Mouse (Mus musculus) frontal cortex, adult (tissue): ENCODE measurements around the gene Map3k20.

ENCODE experiments used
- ATAC-seq: cut with Nextera tagmentation; 2 replicates; pipeline ENCODE4 v1.9.2; 2017; ENCODE audit warnings: mild to moderate bottlenecking, moderate library complexity, mixed read lengths; ENCODE audit not compliant: low TSS enrichment

The Map3k20 gene

GRCm38 (mm10) chr2:72420561-72420960 is 135.1 kb downstream of the Map3k20 start:
- ATAC-seq, result no peak

- no peak for ATAC-seq
These were observed 139.2 kb downstream of the Map3k20 start for GRCm38 (mm10) chr2:72424656-72425055.

GRCm38 (mm10) chr2:72426776-72427175 is 141.3 kb downstream of the Map3k20 start:
- peak; percentile 62 for ATAC-seq

DNA sequence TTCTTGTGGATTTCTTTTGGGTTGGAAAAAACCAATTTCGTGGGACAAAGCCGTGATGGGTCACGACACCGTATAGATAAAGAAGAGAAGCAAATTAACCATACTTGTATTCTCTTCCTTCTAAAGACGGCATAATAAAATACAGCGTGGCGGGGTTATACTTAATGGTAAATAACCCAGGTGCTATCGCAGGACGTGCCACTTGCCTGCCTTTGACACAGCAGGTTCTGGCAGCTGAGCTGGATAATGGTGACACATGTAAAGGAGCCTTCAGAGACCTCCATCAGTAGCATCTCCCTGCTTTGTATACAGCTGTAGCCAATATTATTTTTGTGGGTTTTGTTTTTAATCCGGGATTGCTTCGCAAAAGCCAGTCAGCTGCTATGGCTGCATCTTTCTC is 141.9 kb downstream of the Map3k20 start:
- peak; percentile 4; the same call in 1 of the 2 replicates for ATAC-seq

GRCm38 (mm10) chr2:72438941-72439533 is 153.6 kb downstream of the Map3k20 start:
- ATAC-seq, result no peak

- ATAC-seq, result peak; percentile 27; the same call in 1 of the 2 replicates
These were observed 155.6 kb downstream of the Map3k20 start for GRCm38 (mm10) chr2:72441010-72441409.

DNA sequence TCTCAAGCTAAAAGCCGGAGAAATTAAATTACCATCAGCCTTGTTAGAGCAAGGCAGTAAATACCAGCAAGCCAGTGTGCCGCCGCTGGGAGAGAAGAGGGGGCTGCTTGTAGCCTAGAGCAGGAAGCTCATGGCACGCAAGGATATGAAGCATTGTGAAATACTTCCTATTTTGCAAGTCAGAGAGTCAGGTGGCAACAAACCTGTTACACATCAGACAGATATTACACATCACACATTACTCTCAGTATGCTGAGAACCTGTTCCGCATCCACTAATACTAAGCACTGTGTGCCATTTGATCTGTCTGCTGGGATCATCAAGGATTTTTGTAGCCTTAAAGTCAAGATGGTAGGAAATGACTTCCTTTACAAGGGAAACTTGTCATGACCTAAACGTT is 157.4 kb downstream of the Map3k20 start:
- ATAC-seq, result no peak

DNA sequence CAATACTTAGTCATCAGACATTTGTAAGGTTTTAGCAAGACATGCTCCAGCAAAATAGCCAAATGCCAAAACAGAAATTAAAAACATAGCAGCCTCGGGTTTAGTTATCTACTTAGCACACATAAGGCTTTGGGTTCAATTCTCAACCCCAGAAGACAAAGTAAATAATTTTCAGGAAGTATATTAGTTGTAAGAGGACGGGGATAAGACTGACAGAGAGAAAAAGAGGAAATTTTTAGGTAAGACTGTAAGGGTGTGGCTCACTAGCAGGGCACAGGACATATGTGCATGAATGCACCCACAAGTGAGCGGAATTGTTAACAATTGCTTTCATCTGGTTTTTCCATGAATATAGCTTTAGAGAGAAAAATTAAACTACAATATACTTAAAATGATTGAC is 158.5 kb downstream of the Map3k20 start:
- ATAC-seq, result no peak

DNA sequence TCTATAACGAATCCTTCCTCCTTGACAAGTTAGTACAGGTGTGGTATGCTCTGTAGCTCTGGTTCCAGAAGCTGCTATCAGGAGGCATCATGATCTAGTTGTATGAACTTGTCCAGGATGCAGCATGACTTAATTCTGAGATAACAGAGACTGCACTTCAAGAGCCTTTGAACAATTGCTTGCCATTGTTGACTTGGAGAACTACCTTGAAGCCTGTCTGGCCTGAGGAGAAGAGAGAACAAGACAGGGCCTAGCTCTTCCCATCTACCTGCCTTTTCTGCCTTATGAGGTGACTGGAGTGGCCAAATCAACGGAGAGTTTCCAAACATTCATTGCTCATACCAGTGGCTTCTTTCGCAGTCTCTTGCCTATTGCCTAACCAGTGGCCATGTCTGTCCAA is 160.7 kb downstream of the Map3k20 start:
- no peak for ATAC-seq

DNA sequence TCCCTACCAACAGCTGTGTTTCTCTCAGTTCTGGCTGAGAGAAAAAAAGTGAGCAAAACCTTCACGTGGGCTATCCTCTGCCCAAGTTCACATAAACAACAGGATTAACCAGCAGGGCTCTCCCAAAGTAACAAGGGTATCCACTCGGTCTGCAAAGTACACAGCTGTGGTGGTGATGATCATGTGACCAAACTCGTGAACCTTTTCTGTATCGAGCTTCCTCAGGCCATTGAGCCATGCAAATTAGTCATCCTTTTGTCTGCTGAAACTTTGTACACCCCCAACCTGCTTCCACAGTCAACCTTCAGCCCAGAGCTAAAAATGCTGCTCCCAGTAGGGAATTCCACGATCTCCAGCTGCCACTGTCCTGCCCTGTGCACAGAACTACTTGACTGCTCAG is 161.2 kb downstream of the Map3k20 start:
- no peak for ATAC-seq

GRCm38 (mm10) chr2:72453563-72453962 is 168.1 kb downstream of the Map3k20 start:
- ATAC-seq, result no peak

DNA sequence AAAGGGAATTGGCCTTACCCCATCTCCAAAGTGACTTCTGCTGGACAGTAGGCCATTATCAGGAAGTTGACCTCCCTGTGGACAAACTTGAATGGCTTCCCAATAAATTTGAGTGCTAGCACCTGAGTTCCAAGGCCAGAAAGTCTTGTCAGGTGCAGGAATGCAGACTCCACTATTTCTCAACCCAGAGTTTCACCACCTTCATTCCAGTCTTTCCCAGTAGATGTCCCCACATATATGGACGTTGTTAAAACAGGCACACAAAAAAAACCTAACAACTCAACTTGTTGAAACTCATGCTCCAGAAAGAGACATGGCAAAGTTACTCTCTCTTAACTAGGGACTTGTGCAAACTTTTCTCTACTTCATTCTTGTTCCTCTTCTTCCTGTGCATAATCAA is 170.8 kb downstream of the Map3k20 start:
- ATAC-seq, result no peak

GRCm38 (mm10) chr2:72464376-72465014 is 179.1 kb downstream of the Map3k20 start:
- ATAC-seq, result no peak

GRCm38 (mm10) chr2:72467604-72468003 is 182.2 kb downstream of the Map3k20 start:
- ATAC-seq, result no peak

DNA sequence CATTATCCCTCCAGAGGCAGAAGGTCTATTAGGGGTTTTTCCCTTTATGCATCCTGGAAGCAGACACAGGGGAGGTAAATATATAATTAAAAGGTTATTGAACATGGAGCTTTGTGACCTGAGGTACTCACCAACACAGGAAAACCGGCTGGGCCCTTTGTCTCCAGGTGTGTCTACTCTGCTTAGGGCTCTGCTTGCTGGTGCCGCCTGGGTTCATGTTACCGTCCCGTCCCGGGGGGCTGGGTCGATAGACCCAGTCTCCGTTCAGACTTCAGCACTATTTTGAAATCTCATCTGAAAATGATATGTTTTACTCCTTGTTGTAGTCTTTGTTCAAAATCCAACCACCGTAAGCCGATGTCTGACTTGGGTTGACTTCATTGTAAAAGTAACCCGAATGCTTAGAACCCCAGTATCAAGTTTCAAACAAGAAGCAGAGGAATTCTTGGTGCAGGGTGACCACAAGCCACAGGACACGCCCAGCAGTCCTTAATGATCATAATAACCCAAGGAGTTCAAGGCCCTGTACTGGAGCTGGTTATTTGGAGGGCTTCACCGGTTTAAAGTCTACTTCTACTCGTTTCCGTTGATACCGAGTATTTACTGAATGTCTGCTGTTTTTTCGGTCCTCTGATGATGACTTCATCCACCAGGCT is 186.1 kb downstream of the Map3k20 start:
- no peak for ATAC-seq

DNA sequence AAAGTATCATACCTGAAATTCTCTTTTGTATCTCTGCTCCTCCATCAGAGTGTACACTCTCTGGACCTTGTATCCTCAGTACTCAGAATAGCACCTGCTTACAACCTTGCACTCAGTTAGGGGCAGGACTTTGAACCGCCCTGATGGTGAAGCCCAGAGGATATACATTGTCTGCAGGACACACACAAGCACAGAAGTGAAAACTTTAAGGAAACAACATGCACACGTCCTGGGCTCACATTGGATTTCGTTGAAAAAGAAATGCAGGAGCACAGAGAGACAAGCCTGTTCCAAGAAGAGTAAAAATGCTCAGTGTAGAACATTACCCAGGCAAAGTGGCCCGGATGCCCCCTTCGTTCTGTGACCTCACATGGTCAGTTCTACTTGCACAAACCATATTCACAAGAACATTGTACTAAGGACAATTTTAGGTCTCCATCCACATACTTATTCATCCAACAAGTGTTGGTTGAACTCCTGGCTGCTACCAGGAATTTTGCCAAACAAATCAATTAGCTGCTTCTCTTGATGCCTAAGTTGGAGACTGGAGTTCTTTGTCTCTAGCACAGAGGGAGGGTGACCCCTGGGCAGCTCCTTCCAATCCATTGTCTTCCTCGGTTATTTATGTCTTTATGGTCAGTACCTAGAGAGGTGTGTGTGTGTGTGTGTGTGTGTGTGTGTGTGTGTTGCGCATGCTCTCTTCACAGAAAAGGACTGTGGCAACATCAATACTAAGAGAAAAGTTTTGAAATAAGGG is 189.3 kb downstream of the Map3k20 start:
- no peak for ATAC-seq

GRCm38 (mm10) chr2:72475423-72475796 is 190.0 kb downstream of the Map3k20 start:
- ATAC-seq, result no peak

DNA sequence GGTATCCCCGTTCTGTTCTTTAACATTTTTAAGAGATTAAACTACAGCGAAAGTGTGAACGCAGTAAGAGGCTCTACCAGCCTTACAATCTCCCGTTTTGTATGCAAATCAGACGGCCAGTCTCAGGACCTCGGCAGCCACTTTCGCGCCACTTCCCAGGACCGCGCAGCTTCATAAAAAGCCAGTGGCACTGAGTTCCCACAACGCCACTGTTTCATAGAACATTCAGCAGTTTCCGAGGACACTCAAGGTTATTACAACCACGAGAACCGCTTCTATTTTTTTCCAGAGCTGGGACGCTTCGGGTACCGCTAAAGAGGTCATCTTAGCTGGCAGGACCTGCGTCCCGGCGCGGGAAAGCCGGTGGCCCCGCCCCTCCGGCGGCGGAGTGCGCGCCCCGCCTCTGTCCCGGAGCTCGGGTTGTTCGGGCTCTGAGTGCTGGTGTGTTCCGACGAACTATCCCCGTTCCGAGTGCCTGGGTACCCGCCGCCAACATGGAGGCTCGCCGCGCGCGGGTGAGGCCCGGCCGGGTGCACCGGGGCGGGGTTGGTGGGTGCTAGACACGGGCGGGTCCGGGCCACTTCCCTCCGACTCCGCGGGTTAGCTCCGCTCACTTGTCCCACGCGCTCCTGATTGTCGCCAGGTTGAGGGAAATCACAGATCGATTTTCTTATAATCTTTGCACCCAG is 190.5 kb downstream of the Map3k20 start, which contains the start of gene Cdca7:
Cdca7 (plus strand) TSS at position 363 of the 689 bp plus-strand sequence.
- ATAC-seq, result peak; percentile 72

GRCm38 (mm10) chr2:72476486-72477211 is 191.2 kb downstream of the Map3k20 start:
- ATAC-seq, result peak; percentile 41; the same call in 1 of the 2 replicates

GRCm38 (mm10) chr2:72477221-72477620 is 191.8 kb downstream of the Map3k20 start:
- no peak for ATAC-seq

DNA sequence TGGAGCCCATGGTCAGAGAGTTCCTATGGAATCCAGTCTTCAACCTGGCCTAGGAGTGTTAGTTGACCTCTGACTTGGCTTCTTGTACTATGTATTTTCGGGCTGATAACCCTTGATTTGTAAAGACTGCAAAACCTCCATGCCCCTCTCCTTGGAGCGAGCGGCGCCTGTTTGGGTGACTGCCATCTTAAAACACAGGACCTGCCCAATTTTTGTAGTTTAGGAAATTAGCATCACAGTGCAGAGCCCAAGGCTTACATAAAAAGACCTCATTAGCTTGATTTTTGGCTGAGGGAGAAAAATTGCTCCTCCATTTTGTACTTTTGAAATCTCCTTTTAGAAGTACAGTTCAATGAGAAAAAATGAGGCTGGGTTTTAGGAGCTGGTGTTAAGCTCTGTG is 192.7 kb downstream of the Map3k20 start:
- ATAC-seq, result no peak
